Mouse (Mus musculus): ENCODE measurements around the gene Pfkfb4.

The Pfkfb4 gene

DNA sequence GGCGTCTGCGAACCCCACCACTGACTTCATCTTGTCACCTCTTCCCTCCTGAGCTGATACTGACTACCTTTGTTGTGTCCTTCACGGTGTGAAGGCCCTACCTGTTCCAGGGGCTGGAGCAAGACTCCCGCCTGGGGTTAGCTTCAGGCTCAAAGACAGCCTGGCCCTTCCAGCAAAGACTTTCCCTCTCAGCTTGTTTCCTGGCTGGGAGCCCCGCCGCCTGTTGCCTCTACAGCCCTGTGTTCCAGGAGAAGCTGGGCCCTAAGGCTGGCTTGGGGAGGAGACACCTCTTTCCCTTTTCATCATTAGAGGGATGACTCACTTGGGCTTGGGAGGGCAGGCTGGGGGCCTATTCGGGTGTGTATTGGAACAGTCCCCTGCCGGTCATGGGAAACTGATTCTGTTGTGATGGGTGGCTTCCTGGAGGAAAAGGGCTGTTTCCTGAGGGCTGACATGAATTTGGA is 47.4 kb downstream of the Pfkfb4 start:
- no peak for DNase-seq

DNA sequence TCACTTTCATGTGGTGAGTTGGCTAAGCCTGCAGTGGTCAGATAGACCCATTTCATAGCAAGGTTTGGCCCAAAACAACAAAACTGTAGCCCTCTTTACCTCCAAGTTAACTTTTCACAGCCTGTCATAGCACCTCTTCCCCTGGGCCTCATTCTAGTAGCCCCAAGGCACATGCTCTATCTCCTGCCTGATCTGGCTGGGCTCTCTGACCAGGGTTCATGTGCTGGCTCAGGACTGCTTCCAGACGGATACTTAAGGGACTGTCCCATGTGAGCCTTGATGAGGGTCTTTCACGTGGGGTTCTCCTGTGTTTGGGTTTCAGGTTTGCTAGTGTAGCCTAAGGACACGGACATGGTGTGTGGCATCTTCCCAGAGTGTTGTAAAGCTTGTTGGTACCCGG is 48.1 kb downstream of the Pfkfb4 start:
- no peak for DNase-seq

GRCm38 (mm10) chr9:109040216-109040615 is 48.6 kb downstream of the Pfkfb4 start:
- DNase-seq, result no peak

DNA sequence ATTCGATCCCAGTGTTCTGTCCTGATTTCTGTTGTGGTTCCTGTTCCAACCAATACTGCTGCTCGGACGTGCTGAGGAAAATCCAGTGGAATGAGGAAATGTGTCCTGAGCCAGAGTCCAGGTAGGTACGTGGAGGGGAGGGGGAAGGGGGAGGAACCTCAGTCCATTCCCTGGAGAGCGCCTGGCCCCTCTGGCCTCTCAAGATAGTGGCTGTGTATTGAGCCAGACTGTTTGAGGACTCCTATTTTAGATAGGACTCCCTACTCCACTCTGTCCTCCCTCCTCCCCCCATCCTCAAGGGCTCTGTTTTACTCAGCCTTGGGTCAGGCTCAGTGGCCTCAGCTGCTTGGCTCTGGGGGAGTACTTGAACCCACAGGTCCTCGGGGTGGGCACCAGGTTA is 49.3 kb downstream of the Pfkfb4 start:
- DNase-seq, result no peak

GRCm38 (mm10) chr9:109041351-109041750 is 49.8 kb downstream of the Pfkfb4 start:
- DNase-seq, result no peak

GRCm38 (mm10) chr9:109046306-109046705 is 54.7 kb downstream of the Pfkfb4 start:
- no peak for DNase-seq

DNA sequence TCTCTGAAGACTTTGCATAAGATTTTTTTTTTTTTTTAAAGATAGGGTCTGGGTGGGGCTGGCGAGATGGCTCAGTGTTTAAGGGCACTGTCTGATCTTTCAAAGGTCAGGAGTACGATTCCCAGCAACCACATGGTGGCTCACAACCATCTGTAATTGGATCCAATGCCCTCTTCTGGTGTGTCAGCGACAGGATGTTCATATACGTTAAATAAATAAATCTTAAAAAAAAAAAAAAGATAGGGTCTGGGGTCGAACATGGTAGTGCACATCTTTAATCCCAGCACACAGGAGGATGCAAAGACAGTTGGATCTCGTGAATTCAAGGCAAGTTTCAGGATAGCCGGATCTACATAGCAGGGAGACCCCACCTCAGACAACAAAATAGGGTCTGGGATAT is 57.7 kb downstream of the Pfkfb4 start:
- DNase-seq, result no peak

GRCm38 (mm10) chr9:109049996-109050673 is 58.6 kb downstream of the Pfkfb4 start:
- no peak for DNase-seq

- no peak for DNase-seq
Measured at GRCm38 (mm10) chr9:109050674-109050997, 59.1 kb downstream of the Pfkfb4 start.

DNA sequence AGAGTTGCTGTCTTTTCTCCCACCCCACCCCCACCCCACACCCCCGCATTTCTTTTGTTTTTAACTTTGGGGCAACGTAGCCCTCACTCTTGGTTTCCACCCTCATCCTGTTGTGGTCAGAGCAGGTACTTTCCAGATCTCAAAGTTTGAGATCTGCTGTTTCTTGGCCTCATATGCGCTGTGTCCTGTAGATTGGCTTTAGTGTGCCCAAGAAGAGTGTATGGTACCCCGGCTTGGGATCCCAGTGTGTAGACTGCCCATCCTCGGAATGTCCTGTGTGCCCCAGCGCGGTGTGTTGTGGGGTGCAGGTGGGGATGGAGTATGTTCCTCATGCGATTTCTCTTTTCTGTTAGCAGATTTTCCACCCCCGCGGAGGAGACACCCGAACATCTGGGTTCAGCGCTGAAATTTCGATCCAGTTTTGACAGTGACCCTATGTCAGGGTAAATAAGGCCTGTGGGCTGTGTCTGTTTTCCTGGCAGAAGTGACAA is 59.5 kb downstream of the Pfkfb4 start:
- no peak for DNase-seq

DNA sequence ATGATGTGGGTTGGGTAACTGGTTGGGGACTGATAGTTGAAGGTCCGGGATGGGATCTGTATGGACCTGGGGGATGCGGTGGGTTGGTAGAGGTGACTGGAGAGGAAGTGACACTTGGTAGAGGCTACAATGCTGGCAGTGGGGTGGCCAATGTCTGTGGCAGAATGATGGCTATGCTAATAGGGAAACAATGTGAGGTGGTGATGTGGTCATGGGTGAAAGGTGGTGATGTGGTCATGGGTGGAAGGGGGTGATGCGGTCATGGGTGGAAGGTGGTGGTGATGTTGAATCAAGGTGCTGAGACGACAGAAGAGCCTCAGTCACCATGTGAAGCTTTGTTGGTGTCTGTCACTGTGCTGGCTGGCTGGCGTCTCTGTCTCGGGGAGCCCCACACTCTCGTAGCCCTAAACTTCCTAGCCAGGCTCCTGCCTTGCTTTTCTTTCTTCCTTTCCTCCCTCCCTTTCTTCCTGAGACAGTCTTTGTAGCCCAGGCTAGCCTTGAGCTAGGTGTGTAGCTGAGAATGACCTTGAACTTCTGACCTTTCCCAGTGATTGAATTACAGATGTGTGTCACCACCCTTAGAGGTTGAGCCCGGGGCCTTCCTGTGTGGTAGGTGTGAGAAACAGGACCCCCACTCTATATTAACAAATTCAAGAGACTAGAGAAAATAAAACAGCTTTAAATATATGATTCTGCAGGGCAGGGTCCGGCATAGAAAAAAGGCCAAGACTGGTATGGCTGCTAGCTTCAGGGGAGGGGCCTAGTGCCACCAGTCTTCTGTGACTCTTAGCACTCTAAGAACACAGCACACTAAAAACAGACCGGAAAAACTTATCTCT is 60.3 kb downstream of the Pfkfb4 start:
- no peak for DNase-seq

DNA sequence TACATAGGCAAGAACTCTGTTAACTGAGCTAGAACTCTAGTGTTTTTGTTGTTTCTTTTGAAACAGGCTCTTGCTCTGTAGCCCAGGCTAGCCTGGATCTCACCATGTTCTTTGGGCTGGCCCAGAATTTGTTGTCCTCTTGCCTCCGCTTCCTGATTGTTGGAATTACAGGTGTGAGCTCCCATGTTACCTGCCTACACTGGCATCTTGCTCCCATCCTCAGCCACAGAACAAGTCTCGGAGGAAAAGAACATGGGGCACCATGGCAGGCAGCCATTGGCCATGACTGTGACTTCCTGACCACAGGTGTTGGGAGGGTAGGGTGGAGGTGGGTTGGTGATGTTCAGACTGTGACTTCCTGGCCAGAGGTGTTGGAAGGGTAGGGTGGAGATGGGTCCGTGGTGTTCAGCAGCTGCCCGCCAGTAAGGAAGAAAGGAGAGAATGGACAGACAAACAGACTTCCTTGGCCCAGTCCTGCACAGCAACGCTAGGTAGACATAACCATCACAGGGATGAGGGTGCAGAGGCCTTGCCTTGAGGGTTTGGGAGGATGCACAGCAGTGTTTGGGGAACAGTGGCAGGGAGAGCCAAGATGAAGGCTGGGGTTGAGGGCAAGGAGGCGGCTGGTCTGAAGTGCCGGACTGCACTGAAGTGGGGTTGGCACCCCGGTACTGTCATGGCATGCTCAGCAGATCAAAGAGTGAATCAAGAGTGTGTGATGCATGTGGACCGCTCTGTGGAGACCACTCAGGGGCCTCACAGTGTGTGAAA is 61.1 kb downstream of the Pfkfb4 start:
- DNase-seq, result no peak

DNA sequence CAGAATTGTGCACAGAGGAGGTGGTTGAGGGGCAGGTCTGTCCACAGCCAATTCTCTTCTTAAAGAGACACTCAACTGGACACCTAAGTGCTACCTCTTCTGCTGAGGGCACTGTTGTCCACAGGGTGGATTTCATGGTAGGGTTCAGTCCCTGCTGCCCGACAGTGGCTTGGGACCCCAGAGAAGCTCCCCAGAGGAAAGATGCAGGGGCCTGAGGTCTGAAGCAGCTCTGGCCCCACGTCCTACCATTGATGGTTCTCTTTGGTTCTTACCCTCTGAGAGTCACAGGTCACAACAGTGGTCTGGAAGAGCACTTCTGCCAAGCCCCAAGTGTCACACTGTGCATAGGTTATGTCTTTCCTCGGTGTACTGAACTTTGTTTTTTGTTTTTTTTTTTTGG is 61.8 kb downstream of the Pfkfb4 start:
- DNase-seq, result no peak

DNA sequence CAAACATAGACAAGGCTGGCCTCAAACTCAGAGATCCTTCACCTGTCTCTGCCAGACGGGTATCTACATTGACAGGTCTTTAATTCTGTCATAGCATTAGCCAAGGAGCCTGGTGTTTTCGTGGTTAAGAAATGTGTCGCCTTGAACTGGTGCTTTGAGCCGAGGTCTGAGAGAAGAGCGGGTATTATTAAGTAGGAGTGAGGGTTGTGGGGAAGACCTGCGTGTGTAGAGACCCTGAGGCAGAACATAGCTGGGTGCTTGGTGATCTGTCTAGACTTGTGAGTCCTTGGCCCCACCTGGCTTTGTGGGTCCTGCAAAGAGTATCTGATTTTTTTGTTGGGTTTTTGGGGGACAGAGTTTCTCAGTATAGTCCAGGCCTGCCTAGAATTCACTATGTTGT is 62.3 kb downstream of the Pfkfb4 start:
- no peak for DNase-seq

DNA sequence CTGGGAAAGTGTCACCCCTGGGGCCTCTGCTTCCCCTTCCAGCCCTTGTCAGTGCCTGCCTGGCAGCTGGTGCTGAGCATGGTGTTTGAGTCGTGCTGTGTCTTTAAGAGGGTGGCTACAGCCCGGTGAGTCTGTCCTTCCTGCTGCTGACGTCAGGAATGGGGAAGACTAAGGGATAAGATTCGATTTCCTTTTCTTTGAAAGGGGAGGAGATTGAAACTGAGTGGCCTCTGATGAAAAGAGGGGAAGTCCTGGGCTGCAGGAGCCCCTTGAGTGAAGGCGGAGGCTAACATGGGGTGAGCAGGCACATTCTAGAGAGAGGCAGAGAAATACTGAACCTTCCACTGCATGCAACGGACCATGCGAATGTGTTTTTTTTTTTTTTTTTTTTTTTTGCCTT is 63.1 kb downstream of the Pfkfb4 start:
- peak; percentile 50 for DNase-seq

- no peak for DNase-seq
Measured at GRCm38 (mm10) chr9:109055271-109056030, 63.9 kb downstream of the Pfkfb4 start.

GRCm38 (mm10) chr9:109056081-109056690 is 64.6 kb downstream of the Pfkfb4 start:
- DNase-seq, result no peak

- DNase-seq, result no peak
Measured at GRCm38 (mm10) chr9:109056916-109057315, 65.3 kb downstream of the Pfkfb4 start.

- DNase-seq, result no peak
Measured at GRCm38 (mm10) chr9:109057543-109057942, 66.0 kb downstream of the Pfkfb4 start.

DNA sequence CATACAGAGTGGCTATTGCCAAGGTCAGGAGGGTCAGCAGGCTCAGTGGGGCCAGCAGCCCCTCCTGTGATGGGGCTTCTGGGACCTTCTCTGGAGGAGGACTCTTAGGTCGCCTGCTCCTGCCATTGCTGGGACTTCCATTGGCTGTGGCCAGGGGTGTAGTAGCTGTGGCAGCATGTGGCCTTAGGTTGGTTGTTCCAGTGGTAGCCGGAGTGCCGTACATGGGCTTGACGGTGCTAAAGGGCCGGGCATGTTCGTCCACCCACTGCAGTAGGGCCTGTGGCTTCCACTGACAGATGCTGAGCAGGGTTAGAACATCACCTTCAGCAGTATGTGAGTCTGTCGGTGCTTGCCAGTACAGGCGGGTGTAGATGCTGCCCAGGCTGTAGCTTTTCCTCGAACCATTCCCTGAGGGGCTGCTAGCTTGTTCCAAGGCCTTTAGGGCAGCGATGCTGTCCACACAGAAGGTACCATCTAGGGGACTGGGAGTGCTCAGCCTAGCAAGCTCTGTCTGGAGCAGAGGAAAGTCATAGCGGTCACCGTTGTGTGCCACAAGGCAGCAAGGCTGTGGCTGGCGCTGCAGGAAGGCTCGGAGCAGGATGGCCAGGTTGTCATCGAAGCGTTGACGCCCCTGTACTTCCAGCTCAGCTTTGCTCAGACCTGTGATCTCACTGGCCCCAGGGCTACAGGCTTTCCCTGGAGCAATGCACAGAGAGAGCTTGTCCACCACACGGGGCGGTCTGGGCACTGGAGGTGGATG is 66.6 kb downstream of the Pfkfb4 start:
- DNase-seq, result no peak

- peak; percentile 89 for DNase-seq
Measured at GRCm38 (mm10) chr9:109059136-109059903, 67.7 kb downstream of the Pfkfb4 start, which contains the start of gene Trex1. Gene Trex1, minus strand, starts transcription at chr9:109059734.

Measured in right cerebral cortex, postnatal 4 days (tissue).